Mouse (Mus musculus): Measurements from ENCODE around the gene Olfr54. TPM values are rescaled to one million over a fixed set of nuclear protein-coding genes. Genes with fewer than 3 reads are reported as not detected.

Olfr54 gene
- total RNA-seq, 1 experiment from 2014 or later = not detected

- ATAC-seq (ENCODE audit: extremely low read depth, insufficient number of reproducible peaks, low FRiP score, poor library complexity, severe bottlenecking) = no peak
Measured at GRCm38 (mm10) chr11:51063276-51063675, 49.2 kb downstream of the Olfr54 start.

- no peak for ATAC-seq (ENCODE audit: extremely low read depth, insufficient number of reproducible peaks, low FRiP score, poor library complexity, severe bottlenecking)
Measured at GRCm38 (mm10) chr11:51063841-51064240, 49.8 kb downstream of the Olfr54 start.

Other genes with a start within 250 kb of the Olfr54 start
- 3.3 and 3.8 TPM in 2 replicates for gene Zfp354c, start 186.5 kb upstream of the Olfr54 start, total RNA-seq (2017)
- gene Zfp879, start 172.7 kb upstream of the Olfr54 start, total RNA-seq (2017) = 0.49 TPM in 1 of 2 replicates, not detected in the other
- gene Grm6, start 163.6 kb upstream of the Olfr54 start, total RNA-seq (2017) = 0.23 and 0.49 TPM in 2 replicates
- not detected in 2 replicates for gene Zfp454, start 126.6 kb upstream of the Olfr54 start, total RNA-seq (2017)
- gene Zfp2, start 98.1 kb upstream of the Olfr54 start, total RNA-seq (2017) = 1.0 and 2.1 TPM in 2 replicates
- gene Zfp354b, start 82.6 kb upstream of the Olfr54 start, total RNA-seq (2017) = 0.70 and 2.3 TPM in 2 replicates
- gene 4933414I15Rik, start 70.5 kb upstream of the Olfr54 start, total RNA-seq (2017) = not detected in 2 replicates
- not detected in 2 replicates for gene Prop1, start 60.5 kb upstream of the Olfr54 start, total RNA-seq (2017)
- not detected in 2 replicates for gene Olfr1378, start 47.7 kb upstream of the Olfr54 start, total RNA-seq (2017)
- not detected in 2 replicates for gene Olfr1377, start 32.3 kb upstream of the Olfr54 start, total RNA-seq (2017)
- gene Olfr51, start 10.6 kb upstream of the Olfr54 start, total RNA-seq (2017) = not detected in 2 replicates
- gene Olfr1375, start 33.9 kb downstream of the Olfr54 start, total RNA-seq (2017) = not detected in 2 replicates
- not detected in 2 replicates for gene Zfp354a, start 45.0 kb downstream of the Olfr54 start, total RNA-seq (2017)
- gene Gm12569, start 206.2 kb downstream of the Olfr54 start, total RNA-seq (2017) = not detected in 2 replicates
- 364 and 438 TPM in 2 replicates for gene Clk4, start 247.5 kb downstream of the Olfr54 start, total RNA-seq (2017)
- gene BC049762, start 248.8 kb downstream of the Olfr54 start, total RNA-seq (2017) = not detected in 2 replicates

All from neutrophil, adult 5-6 weeks (primary cell).